Mouse (Mus musculus) erythroblast, embryonic 14.5 days (primary cell): ENCODE results near the gene Sox5. TPM values are rescaled to one million over a fixed set of nuclear protein-coding genes. Genes with fewer than 3 reads are reported as not detected.

Experiments used
- H3K27me3 ChIP-seq: 2 replicates; pipeline ENCODE4 v1.6.1; 2012; ENCODE audit warnings: inconsistent platforms; ENCODE audit not compliant: control insufficient read depth
- H3K36me3 ChIP-seq: 2 replicates; pipeline ENCODE4 v1.6.1; 2012; ENCODE audit warnings: mild to moderate bottlenecking, inconsistent platforms; ENCODE audit not compliant: control insufficient read depth
- H3K4me1 ChIP-seq: 2 replicates; pipeline ENCODE4 v1.6.1; 2012; ENCODE audit warnings: inconsistent platforms; ENCODE audit not compliant: control insufficient read depth
- H3K4me3 ChIP-seq: replicated peaks from 2 replicates; pipeline ENCODE3; 2012; ENCODE audit warnings: moderate library complexity, mild to moderate bottlenecking, inconsistent platforms
- H3K9me3 ChIP-seq: 2 replicates; pipeline ENCODE4 v1.6.1; 2012; ENCODE audit warnings: low read length, inconsistent platforms, mixed read lengths; ENCODE audit not compliant: control insufficient read depth
- GATA1 ChIP-seq: IDR thresholded peaks from 2 replicates; pipeline ENCODE4 v1.6.1; 2012; ENCODE audit warnings: low read length, inconsistent platforms, mixed read lengths
- TAL1 ChIP-seq: IDR thresholded peaks from 3 replicates; pipeline ENCODE4 v1.6.1; 2012; ENCODE audit warnings: low read length, inconsistent platforms, mixed read lengths
- polyA plus RNA-seq: library from polyadenylated mRNA; stranded (reverse); fragments of >175 nt; gene quantifications from 2 replicates; pipeline ENCODE4 v1.2.3, GENCODE M21; 2012

Gene Sox5
- polyA plus RNA-seq, 1 experiment, result not detected

DNA sequence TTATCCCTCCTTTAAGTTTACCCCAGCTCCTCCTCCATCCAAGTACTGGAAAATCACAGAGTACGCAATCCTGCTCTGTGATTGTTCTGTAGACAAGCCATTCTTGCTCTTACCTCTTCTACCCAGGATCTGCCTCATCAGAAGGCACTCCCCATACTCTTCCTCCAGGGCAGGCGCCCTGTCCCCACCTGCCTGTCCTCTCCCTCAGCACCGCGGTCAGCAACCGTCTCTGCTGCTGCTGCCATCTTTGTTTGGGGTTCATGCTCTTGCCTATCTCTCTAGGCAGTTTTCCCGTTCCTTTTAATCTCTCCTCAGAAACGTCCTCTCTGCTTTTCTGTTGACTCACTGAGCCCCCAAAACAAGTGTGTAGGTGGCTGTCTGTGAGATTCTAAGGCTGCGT lies 236.2 kb downstream of the Sox5 start:
- TF ChIP-seq TAL1 (no peak), GATA1 (no peak)
- H3K4me1 ChIP-seq, result no peaks in the 10 kb centered on the region
- H3K4me3 ChIP-seq, result no peak overlapping the region
- no peaks in the 10 kb centered on the region for H3K36me3 ChIP-seq
- peaks cover 7% of the 10 kb centered on the region; the same call in 1 of the 2 replicates for H3K9me3 ChIP-seq
- H3K27me3 ChIP-seq, result no peaks in the 10 kb centered on the region

DNA sequence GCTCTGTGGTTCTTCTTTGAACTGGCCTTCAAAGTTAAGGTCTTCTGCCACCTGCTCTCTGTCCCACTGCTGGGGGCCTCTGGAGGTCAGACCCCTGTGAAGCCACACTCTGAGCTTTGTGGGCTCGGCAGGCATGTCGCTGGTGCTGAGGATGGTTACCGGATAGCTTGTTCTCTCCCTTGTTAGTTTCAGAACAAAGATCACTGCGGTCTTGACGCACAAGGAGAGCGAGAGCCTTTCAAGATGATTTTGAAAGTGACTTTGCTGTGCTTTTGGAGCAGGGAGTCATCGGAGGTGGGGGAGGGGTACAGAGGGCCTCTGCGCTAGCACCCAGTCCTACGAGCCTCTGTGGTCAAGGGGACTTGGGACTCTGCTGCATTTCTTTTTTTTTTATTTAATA lies 240.5 kb downstream of the Sox5 start:
- H3K36me3 ChIP-seq, result no peaks in the 10 kb centered on the region
- peaks cover 2% of the 10 kb centered on the region; the same call in 1 of the 2 replicates for H3K9me3 ChIP-seq
- TF ChIP-seq TAL1, result no peak
- TF ChIP-seq GATA1, result no peak
- no peak overlapping the region for H3K4me3 ChIP-seq
- no peaks in the 10 kb centered on the region for H3K4me1 ChIP-seq
- no peaks in the 10 kb centered on the region for H3K27me3 ChIP-seq

DNA sequence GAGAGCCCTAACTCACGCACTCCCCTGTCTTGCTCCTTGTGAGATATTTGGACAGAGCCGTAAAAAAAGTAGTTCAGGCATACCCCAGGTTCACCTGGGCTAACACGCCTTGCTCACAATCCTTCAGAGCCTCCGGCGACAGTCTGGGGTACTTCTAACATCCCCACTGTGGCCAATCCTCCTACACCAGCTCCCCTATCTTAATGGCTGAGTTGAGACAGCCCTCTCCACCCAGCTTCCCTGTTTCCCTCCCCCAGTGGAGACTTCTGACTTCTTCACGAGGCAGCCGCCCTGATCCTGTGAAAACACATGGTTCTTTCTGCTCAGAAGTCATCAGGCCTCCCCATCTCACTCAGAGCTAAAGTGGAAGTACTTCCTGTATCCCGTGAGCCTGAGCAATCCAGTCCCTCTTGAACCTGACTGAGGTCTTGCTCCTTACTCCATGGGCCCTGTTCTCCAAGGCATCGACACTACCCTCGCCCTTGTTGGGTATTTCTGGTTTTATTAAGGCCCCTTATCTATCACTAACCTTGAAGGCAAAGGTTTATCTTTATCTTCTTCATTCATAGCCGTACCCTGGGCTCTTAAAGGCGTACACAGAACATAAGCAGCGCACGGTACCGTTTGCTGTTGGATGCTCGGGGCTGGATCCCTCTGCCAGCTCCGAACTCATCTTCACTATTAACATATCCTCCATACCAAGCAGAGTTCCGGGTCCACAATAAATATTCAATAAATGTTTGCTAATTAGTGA lies 242.2 kb downstream of the Sox5 start:
- Histone ChIP-seq H3K4me3 (no peak overlapping the region), H3K36me3 (peaks cover 5% of the 10 kb centered on the region; the same call in 1 of the 2 replicates), H3K9me3 (peaks cover 4% of the 10 kb centered on the region; the same call in 1 of the 2 replicates), H3K27me3 (no peaks in the 10 kb centered on the region), H3K4me1 (no peaks in the 10 kb centered on the region)
- no peak for TF ChIP-seq GATA1
- TF ChIP-seq TAL1, result no peak

DNA sequence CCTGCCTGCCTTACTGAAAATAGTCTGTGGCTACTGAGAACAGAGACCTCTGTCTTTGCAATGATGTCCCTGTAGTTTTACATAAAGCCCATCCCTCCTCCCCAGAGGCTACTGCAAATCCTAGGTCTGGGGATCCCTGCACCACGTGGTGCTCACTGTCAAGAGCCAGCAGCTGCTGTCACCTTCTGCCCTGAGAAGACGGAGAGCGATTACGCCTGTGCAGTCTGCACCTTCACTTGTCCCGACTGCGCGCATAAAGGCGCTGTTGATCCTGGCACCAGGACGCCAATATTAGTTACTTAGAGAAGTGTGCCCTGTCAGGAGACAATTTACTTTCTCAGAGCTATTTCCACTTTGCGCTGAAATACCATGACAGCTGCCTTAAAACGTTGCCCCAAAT lies 258.3 kb downstream of the Sox5 start:
- H3K36me3 ChIP-seq, result no peaks in the 10 kb centered on the region
- H3K4me3 ChIP-seq, result no peak overlapping the region
- H3K4me1 ChIP-seq, result no peaks in the 10 kb centered on the region
- H3K27me3 ChIP-seq, result no peaks in the 10 kb centered on the region
- no peaks in the 10 kb centered on the region for H3K9me3 ChIP-seq
- TF ChIP-seq GATA1 (no peak), TAL1 (no peak)

DNA sequence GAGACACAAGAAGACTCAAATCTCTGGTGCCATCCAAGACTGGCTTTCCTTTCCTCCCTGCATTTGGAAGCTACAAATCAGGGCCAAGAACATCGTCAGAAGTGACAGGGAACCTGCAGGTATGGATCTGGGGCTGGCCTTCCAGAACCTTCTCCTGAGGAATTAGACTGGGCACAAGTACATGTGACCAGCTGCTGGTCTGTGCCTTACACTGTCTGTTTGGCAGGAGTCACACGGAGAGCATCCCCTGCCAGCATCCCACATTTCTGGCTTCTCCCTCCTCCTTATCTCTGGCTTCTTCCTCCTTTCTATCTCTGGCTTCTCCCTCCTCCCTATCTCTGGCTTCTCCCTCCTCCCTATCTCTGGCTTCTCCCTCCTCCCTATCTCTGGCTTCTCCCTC lies 263.0 kb downstream of the Sox5 start:
- H3K27me3 ChIP-seq, result no peaks in the 10 kb centered on the region
- no peak overlapping the region for H3K4me3 ChIP-seq
- H3K9me3 ChIP-seq, result no peaks in the 10 kb centered on the region
- no peaks in the 10 kb centered on the region for H3K4me1 ChIP-seq
- H3K36me3 ChIP-seq, result no peaks in the 10 kb centered on the region
- TF ChIP-seq TAL1, result no peak
- TF ChIP-seq GATA1, result no peak

DNA sequence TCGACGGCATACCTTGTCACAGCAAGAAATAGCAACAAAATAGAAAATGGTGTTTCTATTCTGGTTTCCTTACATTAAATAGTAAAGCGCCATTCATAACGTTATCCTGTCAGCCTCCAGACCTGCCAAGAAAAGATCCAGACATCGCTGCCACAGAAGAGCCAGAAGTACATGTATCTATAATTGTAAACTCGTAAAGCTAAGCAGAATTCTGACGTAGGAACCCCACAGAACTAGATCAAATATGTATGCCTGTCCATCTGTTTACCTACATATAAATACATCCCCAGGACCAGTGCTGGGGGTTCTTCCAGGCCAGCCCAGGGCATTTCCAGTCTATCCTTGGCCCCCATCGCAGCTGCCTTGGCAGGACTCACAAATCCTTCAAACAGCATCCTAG lies 265.9 kb downstream of the Sox5 start:
- Histone ChIP-seq H3K27me3 (no peaks in the 10 kb centered on the region), H3K9me3 (no peaks in the 10 kb centered on the region; the same call in 1 of the 2 replicates), H3K4me1 (no peaks in the 10 kb centered on the region), H3K36me3 (no peaks in the 10 kb centered on the region), H3K4me3 (no peak overlapping the region)
- no peak for TF ChIP-seq TAL1
- TF ChIP-seq GATA1, result no peak

DNA sequence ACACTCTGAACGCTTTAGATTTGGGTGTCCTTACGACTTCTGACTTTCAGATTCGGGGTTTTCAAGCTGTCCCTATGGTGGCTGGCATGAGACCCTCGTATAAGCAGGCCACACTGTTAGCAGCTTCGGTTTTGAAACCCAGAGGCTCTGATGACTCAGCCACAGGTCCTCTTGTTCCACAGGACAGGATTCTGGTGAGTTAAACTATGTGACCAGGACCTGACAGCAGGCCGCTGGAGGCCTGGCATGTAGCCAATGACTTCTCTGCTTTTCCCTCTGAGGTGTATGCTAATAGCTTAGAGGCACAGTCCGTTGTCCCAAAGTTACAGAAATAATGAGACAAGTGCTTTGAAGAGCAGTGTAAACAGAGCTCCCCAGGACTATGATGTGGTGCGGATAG lies 268.0 kb downstream of the Sox5 start:
- TF ChIP-seq GATA1 (no peak), TAL1 (no peak)

DNA sequence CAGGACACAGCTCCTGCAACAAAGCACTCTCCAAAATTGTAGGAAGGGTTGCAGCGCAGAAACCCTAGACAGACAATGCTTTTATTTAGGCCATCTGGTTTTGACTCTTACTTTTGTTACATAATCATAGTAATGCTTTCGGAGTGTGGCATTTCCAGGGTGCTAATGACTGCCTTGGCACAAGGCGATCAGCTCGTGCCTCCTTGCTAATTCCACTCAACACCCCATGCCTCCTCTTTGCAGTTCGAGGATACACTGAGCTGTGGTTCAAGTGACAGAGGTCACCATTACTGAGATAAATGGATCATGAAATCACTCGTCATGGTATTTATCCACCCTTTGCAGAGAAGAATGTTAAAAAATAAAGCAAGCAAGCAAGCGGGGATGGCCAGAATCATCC lies 269.9 kb downstream of the Sox5 start:
- Histone ChIP-seq H3K9me3 (peaks cover 3% of the 10 kb centered on the region; the same call in 1 of the 2 replicates), H3K36me3 (no peaks in the 10 kb centered on the region)
- TF ChIP-seq GATA1 (no peak), TAL1 (no peak)

More for the DNA sequence above, 268.0 kb downstream of the Sox5 start:
- Histone ChIP-seq H3K4me3 (no peak overlapping the region), H3K4me1 (no peaks in the 10 kb centered on the region), H3K9me3 (peaks cover 3% of the 10 kb centered on the region; the same call in 1 of the 2 replicates), H3K36me3 (no peaks in the 10 kb centered on the region), H3K27me3 (no peaks in the 10 kb centered on the region)

DNA sequence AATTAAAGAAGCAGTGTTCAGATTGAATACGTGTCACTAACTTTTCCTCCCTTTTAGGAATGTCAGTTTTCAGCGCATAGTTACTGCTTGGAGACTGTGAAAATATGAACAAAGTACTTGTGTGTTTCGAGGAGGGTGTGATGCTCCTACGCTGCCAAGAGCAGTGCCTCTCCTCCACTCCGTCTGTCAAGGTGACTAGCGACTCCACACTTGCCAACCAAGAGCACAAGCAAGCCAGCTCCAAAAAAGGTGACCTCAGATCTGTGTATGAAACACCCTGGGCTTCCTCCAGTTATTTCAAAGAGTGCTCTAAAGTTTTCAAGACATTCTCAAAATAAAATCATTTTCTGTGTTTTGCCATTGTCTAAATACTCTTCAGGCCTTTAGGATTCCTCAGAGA lies 271.6 kb downstream of the Sox5 start:
- Histone ChIP-seq H3K9me3 (peaks cover 3% of the 10 kb centered on the region; the same call in 1 of the 2 replicates), H3K4me1 (no peaks in the 10 kb centered on the region), H3K27me3 (no peaks in the 10 kb centered on the region), H3K36me3 (no peaks in the 10 kb centered on the region), H3K4me3 (no peak overlapping the region)
- no peak for TF ChIP-seq GATA1
- no peak for TF ChIP-seq TAL1

More for the DNA sequence above, 269.9 kb downstream of the Sox5 start:
- Histone ChIP-seq H3K4me1 (no peaks in the 10 kb centered on the region), H3K4me3 (no peak overlapping the region), H3K27me3 (no peaks in the 10 kb centered on the region)

DNA sequence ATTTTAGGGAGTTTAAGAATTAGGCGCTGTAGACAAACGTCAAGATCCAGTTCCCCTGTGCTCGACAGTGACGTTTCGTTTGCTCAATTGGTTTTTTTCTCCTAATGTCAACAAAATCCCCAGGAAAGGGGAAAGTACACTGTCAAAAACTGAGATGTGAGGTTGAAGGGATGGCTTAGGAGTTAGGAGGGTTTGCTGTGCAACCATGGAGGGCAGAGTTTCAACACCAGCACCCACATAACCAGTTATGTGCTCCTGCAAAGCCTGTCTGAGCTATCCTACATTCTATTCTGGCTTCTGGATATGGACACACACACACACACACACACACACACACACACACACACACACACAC lies 277.6 kb downstream of the Sox5 start:
- H3K4me1 ChIP-seq, result no peaks in the 10 kb centered on the region
- no peaks in the 10 kb centered on the region for H3K36me3 ChIP-seq
- TF ChIP-seq TAL1 (no peak), GATA1 (no peak)
- H3K27me3 ChIP-seq, result no peaks in the 10 kb centered on the region
- H3K4me3 ChIP-seq, result no peak overlapping the region
- no peaks in the 10 kb centered on the region for H3K9me3 ChIP-seq
